In genomic region chr14:32150872-32151271, GRCm38 (mm10) we compare ENCODE assay signal across 26 mouse cellular contexts. TPM values are rescaled to one million over a fixed set of nuclear protein-coding genes. Genes with fewer than 3 reads are reported as not detected.
DNase-seq lines count a peak whose midpoint lies in the region; ATAC-seq and TF ChIP-seq lines count a peak whose summit lies in the region.
"Had no signal": no experiment of that assay in that cellular context is flagged by ENCODE, and none has a peak within 500 bp of the region (broad histone marks: within the 10 kb centered on the region; RNA-seq: fewer than 3 reads in every experiment).

No protein-coding gene starts in this region.

- H3K9ac ChIP-seq in heart, postnatal 0 days (replicated peaks; ENCODE audit: low read depth, low read length), result no peak overlapping the region
- H3K9ac ChIP-seq in liver, embryonic 14.5 days (replicated peaks), result no peak overlapping the region
- no peak overlapping the region for H3K9ac ChIP-seq in liver, embryonic 11.5 days (ENCODE audit: low read depth, low read length)
- no peak overlapping the region for H3K9ac ChIP-seq in midbrain, postnatal 0 days (replicated peaks; ENCODE audit: low read length, poor library complexity, severe bottlenecking)
- H3K9ac ChIP-seq: embryonic facial prominence, embryonic 12.5 days; forebrain, embryonic 12.5 days; hindbrain, embryonic 13.5 days had no signal

- H3K36me3 ChIP-seq in heart, postnatal 0 days (replicated peaks; ENCODE audit: control insufficient read depth, insufficient read depth, low read length), result no peaks in the 10 kb centered on the region
- H3K36me3 ChIP-seq in liver, embryonic 14.5 days (replicated peaks; ENCODE audit: control insufficient read depth, insufficient read depth, low read depth), result no peaks in the 10 kb centered on the region
- H3K36me3 ChIP-seq in liver, embryonic 11.5 days (ENCODE audit: control insufficient read depth, insufficient read depth, low read length), result no peaks in the 10 kb centered on the region
- H3K36me3 ChIP-seq in midbrain, postnatal 0 days (ENCODE audit: insufficient read depth, low read length), result no peaks in the 10 kb centered on the region
- no peaks in the 10 kb centered on the region for H3K36me3 ChIP-seq in midbrain, embryonic 10.5 days
- H3K36me3 ChIP-seq: embryonic facial prominence, embryonic 12.5 days; forebrain, embryonic 12.5 days; heart, embryonic 10.5 days; hindbrain, embryonic 13.5 days had no signal

- no peak overlapping the region for H3K27ac ChIP-seq in heart, postnatal 0 days (ENCODE audit: low read depth)
- no peak overlapping the region for H3K27ac ChIP-seq in liver, embryonic 14.5 days
- no peak overlapping the region for H3K27ac ChIP-seq in liver, embryonic 11.5 days (ENCODE audit: low read depth, low read length)
- no peak overlapping the region for H3K27ac ChIP-seq in midbrain, postnatal 0 days (ENCODE audit: low read depth, low read length)
- H3K27ac ChIP-seq in midbrain, embryonic 10.5 days (replicated peaks), result no peak overlapping the region
- H3K27ac ChIP-seq: embryonic facial prominence, embryonic 12.5 days; forebrain, embryonic 12.5 days; heart, embryonic 10.5 days; hindbrain, embryonic 13.5 days had no signal

- peak; percentile 24 for TF ChIP-seq CTCF in heart, postnatal 0 days (IDR thresholded peaks at IDR 0.05; ENCODE audit: low read depth)
- peak; percentile 51 for TF ChIP-seq CTCF in liver, embryonic 14.5 days (IDR thresholded peaks at IDR 0.05; ENCODE audit: low read depth)
- 0 out of 2 replicates have a peak, but pooled peaks have one; percentile 6 for TF ChIP-seq CTCF in midbrain, postnatal 0 days (IDR thresholded peaks at IDR 0.05)

- no peak for ATAC-seq in heart, postnatal 0 days (ENCODE audit: insufficient read depth, low read depth)
- ATAC-seq in liver, embryonic 14.5 days (ENCODE audit: insufficient read depth), result no peak
- ATAC-seq in liver, embryonic 11.5 days (replicated peaks; ENCODE audit: low FRiP score), result no peak
- no peak for ATAC-seq in midbrain, postnatal 0 days (ENCODE audit: low FRiP score)
- ATAC-seq: forebrain, embryonic 16.5 days had no signal

- WGBS in heart, postnatal 0 days, result 77% methylated on average over 2 of the region's 2 CpGs
- WGBS in liver, embryonic 14.5 days (ENCODE audit: insufficient replicate concordance), result 71% methylated on average over 2 of the region's 2 CpGs
- WGBS in liver, embryonic 11.5 days, result 84% methylated on average over 2 of the region's 2 CpGs
- WGBS in midbrain, postnatal 0 days, result 98% methylated on average over 2 of the region's 2 CpGs
- WGBS in midbrain, embryonic 10.5 days, result 88% methylated on average over 2 of the region's 2 CpGs

- H3K9me3 ChIP-seq in heart, postnatal 0 days (replicated peaks; ENCODE audit: control insufficient read depth, low read length), result 0 out of 2 replicates have a peak, but pooled peaks cover 5% of the 10 kb centered on the region
- H3K9me3 ChIP-seq in liver, embryonic 14.5 days (ENCODE audit: control insufficient read depth, low read length), result peaks cover 4% of the 10 kb centered on the region; the same call in 1 of the 2 replicates
- peaks cover 6% of the 10 kb centered on the region; the same call in 1 of the 2 replicates for H3K9me3 ChIP-seq in liver, embryonic 11.5 days (ENCODE audit: control insufficient read depth, low read length)
- H3K9me3 ChIP-seq in midbrain, postnatal 0 days (ENCODE audit: low read length), result 0 out of 2 replicates have a peak, but pooled peaks cover 4% of the 10 kb centered on the region
- peaks cover 13% of the 10 kb centered on the region for H3K9me3 ChIP-seq in midbrain, embryonic 10.5 days (replicated peaks)
- H3K9me3 ChIP-seq: heart, embryonic 10.5 days had no signal

- H3K4me1 ChIP-seq in heart, postnatal 0 days (ENCODE audit: control insufficient read depth, insufficient read depth), result no peaks in the 10 kb centered on the region
- H3K4me1 ChIP-seq in liver, embryonic 14.5 days (replicated peaks; ENCODE audit: control insufficient read depth in 2 of 2, insufficient read depth in 2 of 2, low read length in 1 of 2), result peaks cover 13% of the 10 kb centered on the region in 2 experiments
- peaks cover 3% of the 10 kb centered on the region for H3K4me1 ChIP-seq in liver, embryonic 11.5 days (replicated peaks; ENCODE audit: control insufficient read depth, insufficient read depth, low read length)
- H3K4me1 ChIP-seq in midbrain, postnatal 0 days (ENCODE audit: insufficient read depth, low read length), result no peaks in the 10 kb centered on the region
- no peaks in the 10 kb centered on the region for H3K4me1 ChIP-seq in midbrain, embryonic 10.5 days
- H3K4me1 ChIP-seq: embryonic facial prominence, embryonic 12.5 days; forebrain, embryonic 12.5 days; heart, embryonic 10.5 days; hindbrain, embryonic 13.5 days had no signal

- H3K4me3 ChIP-seq in heart, postnatal 0 days (ENCODE audit: low read depth, low read length), result no peak overlapping the region
- H3K4me3 ChIP-seq in liver, embryonic 14.5 days (ENCODE audit: insufficient read depth in 1 of 2, low read depth in 2 of 2, low read length in 2 of 2), result no peak overlapping the region
- H3K4me3 ChIP-seq in liver, embryonic 11.5 days (ENCODE audit: low read depth, low read length), result no peak overlapping the region
- H3K4me3 ChIP-seq in midbrain, postnatal 0 days (ENCODE audit: low read depth, low read length), result no peak overlapping the region
- no peak overlapping the region for H3K4me3 ChIP-seq in midbrain, embryonic 10.5 days
- H3K4me3 ChIP-seq: embryonic facial prominence, embryonic 12.5 days; forebrain, embryonic 12.5 days; heart, embryonic 10.5 days; hindbrain, embryonic 13.5 days had no signal

- H3K4me2 ChIP-seq in heart, postnatal 0 days (ENCODE audit: low read depth, low read length), result no peak overlapping the region
- no peak overlapping the region for H3K4me2 ChIP-seq in liver, embryonic 14.5 days (ENCODE audit: low read depth)
- no peak overlapping the region for H3K4me2 ChIP-seq in liver, embryonic 11.5 days
- no peak overlapping the region for H3K4me2 ChIP-seq in midbrain, postnatal 0 days (ENCODE audit: low read depth, low read length, poor library complexity, severe bottlenecking)
- H3K4me2 ChIP-seq: embryonic facial prominence, embryonic 12.5 days; forebrain, embryonic 12.5 days; hindbrain, embryonic 13.5 days had no signal

- TF ChIP-seq EP300 in heart, postnatal 0 days (IDR thresholded peaks at IDR 0.05; ENCODE audit: low read depth), result no peak
- no peak for TF ChIP-seq EP300 in liver, embryonic 14.5 days (IDR thresholded peaks at IDR 0.05; ENCODE audit: low read depth)

- H3K27me3 ChIP-seq in heart, postnatal 0 days (ENCODE audit: control insufficient read depth, insufficient read depth, low read length), result no peaks in the 10 kb centered on the region
- no peaks in the 10 kb centered on the region for H3K27me3 ChIP-seq in liver, embryonic 14.5 days (ENCODE audit: control insufficient read depth, insufficient read depth, low read length)
- no peaks in the 10 kb centered on the region for H3K27me3 ChIP-seq in liver, embryonic 11.5 days (replicated peaks; ENCODE audit: control insufficient read depth, insufficient read depth, low read length)
- H3K27me3 ChIP-seq in midbrain, postnatal 0 days (ENCODE audit: insufficient read depth, low read length), result no peaks in the 10 kb centered on the region
- H3K27me3 ChIP-seq in midbrain, embryonic 10.5 days (ENCODE audit: low read depth, poor library complexity, severe bottlenecking), result no peaks in the 10 kb centered on the region
- H3K27me3 ChIP-seq: embryonic facial prominence, embryonic 12.5 days; forebrain, embryonic 12.5 days had no signal

- no peak for DNase-seq in heart, postnatal 0 days (ENCODE audit: low spot score)
- DNase-seq in heart, adult 9 months (ENCODE audit: low spot score in 2 of 2), result no peak
- no peak for DNase-seq in liver, embryonic 14.5 days (ENCODE audit: low read depth in 3 of 3, low spot score in 3 of 3)
- DNase-seq in liver, embryonic 11.5 days (ENCODE audit: low spot score), result no peak
- no peak for DNase-seq in midbrain, postnatal 0 days (ENCODE audit: low spot score)
- DNase-seq in midbrain, embryonic 10.5 days (ENCODE audit: low spot score), result no peak
- no peak for DNase-seq in adrenal gland, postnatal 25 days
- DNase-seq: adrenal gland, adult 8-10 months; cerebellum, adult 11 months; cerebellum, adult 8-10 months; cerebellum, postnatal 25 days; gastrocnemius, postnatal 14 days; heart, postnatal 14 days had no signal

RNA-seq across cellular contexts. Expression of gene Ncoa4, which starts 8.8 kb away (rescaled TPM):
- 137 and 180 TPM in 2 replicates for total RNA-seq in heart, postnatal 0 days (2014; rRNA removed; ENCODE audit: low replicate concordance)
- 60.8 and 62.1 TPM in 2 replicates for polyA plus RNA-seq in heart, postnatal 0 days (2015; fragmentation: Nextera tagmentation; extraction: Ambion mirVana)
- polyA plus RNA-seq in liver, embryonic 14.5 days (2012; rRNA removed), result 80.7 and 117 TPM in 2 replicates
- 353 and 363 TPM in 2 replicates for polyA plus RNA-seq in liver, embryonic 14.5 days (2014; fragmentation: Nextera tagmentation; extraction: Ambion mirVana)
- 172 and 197 TPM in 2 replicates for polyA plus RNA-seq in liver, embryonic 11.5 days (2014; fragmentation: Nextera tagmentation; extraction: Ambion mirVana)
- total RNA-seq in midbrain, postnatal 0 days (2014; rRNA removed), result 117 and 151 TPM in 2 replicates
- polyA plus RNA-seq in midbrain, postnatal 0 days (2015; fragmentation: Nextera tagmentation; extraction: Ambion mirVana), result 80.1 and 83.4 TPM in 2 replicates
- 71.1 and 82.2 TPM in 2 replicates for polyA plus RNA-seq in midbrain, embryonic 10.5 days (2016; fragmentation: Nextera tagmentation; extraction: Ambion mirVana)
- total RNA-seq in adrenal gland, postnatal 25 days (2021), result 151 and 193 TPM in 2 replicates

RNA-seq across cellular contexts. Expression of gene Msmb, which starts 9.0 kb away (rescaled TPM):
- not detected in 2 replicates for total RNA-seq in heart, postnatal 0 days (2014; rRNA removed; ENCODE audit: low replicate concordance)
- not detected in 2 replicates for polyA plus RNA-seq in heart, postnatal 0 days (2015; fragmentation: Nextera tagmentation; extraction: Ambion mirVana)
- 0.13 and 0.19 TPM in 2 replicates for polyA plus RNA-seq in liver, embryonic 14.5 days (2012; rRNA removed)
- polyA plus RNA-seq in liver, embryonic 14.5 days (2014; fragmentation: Nextera tagmentation; extraction: Ambion mirVana), result 0.33 and 0.38 TPM in 2 replicates
- 0.38 TPM in 1 of 2 replicates, not detected in the other for polyA plus RNA-seq in liver, embryonic 11.5 days (2014; fragmentation: Nextera tagmentation; extraction: Ambion mirVana)
- total RNA-seq in midbrain, postnatal 0 days (2014; rRNA removed), result not detected in 2 replicates
- polyA plus RNA-seq in midbrain, postnatal 0 days (2015; fragmentation: Nextera tagmentation; extraction: Ambion mirVana), result not detected in 2 replicates
- polyA plus RNA-seq in midbrain, embryonic 10.5 days (2016; fragmentation: Nextera tagmentation; extraction: Ambion mirVana), result not detected in 2 replicates
- total RNA-seq in adrenal gland, postnatal 25 days (2021), result not detected in 2 replicates
- total RNA-seq: adrenal gland, adult 8-10 months; adrenal gland, postnatal 4 days; ES-E14; gastrocnemius, adult 18-20 months; gastrocnemius, postnatal 14 days; heart, postnatal 14 days; hematopoietic stem cell, adult 5-6 weeks had no signal
- polyA plus RNA-seq: brain, embryonic 14.5 days; cortical plate, adult 2 months; embryonic facial prominence, embryonic 12.5 days; forebrain, embryonic 12.5 days; forebrain, embryonic 16.5 days; gonadal fat pad, adult 2 months; heart, embryonic 10.5 days; heart, embryonic 14.5 days; hindbrain, embryonic 13.5 days had no signal

RNA-seq across cellular contexts. Expression of gene Timm23, which starts 50.8 kb away (rescaled TPM):
- 273 and 367 TPM in 2 replicates for total RNA-seq in heart, postnatal 0 days (2014; rRNA removed; ENCODE audit: low replicate concordance)
- polyA plus RNA-seq in heart, postnatal 0 days (2015; fragmentation: Nextera tagmentation; extraction: Ambion mirVana), result 440 and 486 TPM in 2 replicates
- polyA plus RNA-seq in liver, embryonic 14.5 days (2012; rRNA removed), result 75.8 and 90.5 TPM in 2 replicates
- 196 and 199 TPM in 2 replicates for polyA plus RNA-seq in liver, embryonic 14.5 days (2014; fragmentation: Nextera tagmentation; extraction: Ambion mirVana)
- polyA plus RNA-seq in liver, embryonic 11.5 days (2014; fragmentation: Nextera tagmentation; extraction: Ambion mirVana), result 425 and 431 TPM in 2 replicates
- total RNA-seq in midbrain, postnatal 0 days (2014; rRNA removed), result 107 and 113 TPM in 2 replicates
- polyA plus RNA-seq in midbrain, postnatal 0 days (2015; fragmentation: Nextera tagmentation; extraction: Ambion mirVana), result 242 and 251 TPM in 2 replicates
- 312 and 360 TPM in 2 replicates for polyA plus RNA-seq in midbrain, embryonic 10.5 days (2016; fragmentation: Nextera tagmentation; extraction: Ambion mirVana)
- 121 and 174 TPM in 2 replicates for total RNA-seq in adrenal gland, postnatal 25 days (2021)

RNA-seq across cellular contexts. Expression of gene Parg, which starts 50.9 kb away (rescaled TPM):
- 21.0 and 21.4 TPM in 2 replicates for total RNA-seq in heart, postnatal 0 days (2014; rRNA removed; ENCODE audit: low replicate concordance)
- polyA plus RNA-seq in heart, postnatal 0 days (2015; fragmentation: Nextera tagmentation; extraction: Ambion mirVana), result 15.9 and 16.5 TPM in 2 replicates
- polyA plus RNA-seq in liver, embryonic 14.5 days (2012; rRNA removed), result 4.4 and 6.0 TPM in 2 replicates
- polyA plus RNA-seq in liver, embryonic 14.5 days (2014; fragmentation: Nextera tagmentation; extraction: Ambion mirVana), result 12.6 and 17.0 TPM in 2 replicates
- 37.2 and 41.3 TPM in 2 replicates for polyA plus RNA-seq in liver, embryonic 11.5 days (2014; fragmentation: Nextera tagmentation; extraction: Ambion mirVana)
- total RNA-seq in midbrain, postnatal 0 days (2014; rRNA removed), result 40.7 and 45.9 TPM in 2 replicates
- 24.7 and 25.7 TPM in 2 replicates for polyA plus RNA-seq in midbrain, postnatal 0 days (2015; fragmentation: Nextera tagmentation; extraction: Ambion mirVana)
- polyA plus RNA-seq in midbrain, embryonic 10.5 days (2016; fragmentation: Nextera tagmentation; extraction: Ambion mirVana), result 47.5 and 48.5 TPM in 2 replicates
- 73.1 and 75.6 TPM in 2 replicates for total RNA-seq in adrenal gland, postnatal 25 days (2021)
